ENCODE assay signal across 1 mouse cellular context in genomic region chr5:76954271-76954900, GRCm38 (mm10).
TF ChIP-seq lines count a peak whose summit lies in the region.

No protein-coding gene starts in this region.

TF ChIP-seq in MEL, 35 proteins besides CTCF, POLR2A, EP300 and RAD21 (continued from another document):
- TF ChIP-seq GABPA (IDR thresholded peaks at IDR 0.05; ENCODE audit: low read depth, low read length) (no peak), MEF2A (IDR thresholded peaks at IDR 0.05; ENCODE audit: extremely low read depth, insufficient replicate concordance, low read depth, low read length, poor library complexity, severe bottlenecking) (no peak), ELF1 (IDR thresholded peaks at IDR 0.05; ENCODE audit: low read depth, low read length) (no peak), ZMIZ1 (IDR thresholded peaks at IDR 0.05; ENCODE audit: low read depth, low read length) (no peak), TBP (IDR thresholded peaks at IDR 0.05; ENCODE audit: low read depth, low read length) (peak; percentile 80), ETS1 (IDR thresholded peaks at IDR 0.05; ENCODE audit: low read depth, low read length) (peak; percentile 39; the same call in 1 of the 2 replicates), HCFC1 (IDR thresholded peaks at IDR 0.05; ENCODE audit: low read depth, low read length) (peak; percentile 57), CHD1 (IDR thresholded peaks at IDR 0.05; ENCODE audit: low read depth, low read length) (no peak), CHD2 (IDR thresholded peaks at IDR 0.05; ENCODE audit: low read length) (no peak), ZC3H11A (IDR thresholded peaks at IDR 0.05; ENCODE audit: low read depth, low read length) (no peak), RCOR1 (IDR thresholded peaks at IDR 0.05; ENCODE audit: low read depth, low read length) (peak; percentile 89), MXI1 (IDR thresholded peaks at IDR 0.05; ENCODE audit: low read depth, low read length) (peak; percentile 66), SIN3A (IDR thresholded peaks at IDR 0.05; ENCODE audit: low read length) (peak; percentile 79), MYC (IDR thresholded peaks at IDR 0.05; ENCODE audit: low read depth, low read length) (0 out of 2 replicates have a peak, but pooled peaks have one; percentile 20)
